Mouse (Mus musculus) heart, postnatal 25 days (tissue): ENCODE results near the gene Slc35c2. TPM values are rescaled to one million over a fixed set of nuclear protein-coding genes. Genes with fewer than 3 reads are reported as not detected.

Source experiments
- DNase-seq: peaks from one replicate; pipeline ENCODE4 v3.0.0; 2022; ENCODE audit warnings: low spot score
- intact Hi-C: fragments of 180-260 bp; cut with DNase I; formaldehyde crosslinking; loops from one replicate; pipeline ENCODE4 v1.15.1; 2025
- total RNA-seq, 2 experiments: library from RNA; stranded (reverse); gene quantifications; 2 replicates each; pipeline ENCODE4 v1.2.3; 2021

Slc35c2 gene
- total RNA-seq, 2 experiments from 2014 or later = 18.3 to 21.4 TPM

- DNase-seq = no peak
- intact Hi-C loops = no loop called here
These were observed 38.7 kb downstream of the Slc35c2 start for GRCm38 (mm10) chr2:165248967-165249366.

- intact Hi-C loops = no loop called here
- DNase-seq = no peak
These were observed 41.3 kb downstream of the Slc35c2 start for GRCm38 (mm10) chr2:165246349-165246748.

GRCm38 (mm10) chr2:165243122-165243720 is 44.4 kb downstream of the Slc35c2 start:
- intact Hi-C loops = no loop called here
- no peak for DNase-seq

- no peak for DNase-seq
- intact Hi-C loops = no loop called here
These were observed 45.1 kb downstream of the Slc35c2 start for GRCm38 (mm10) chr2:165242575-165242974.

GRCm38 (mm10) chr2:165241786-165242185 is 45.9 kb downstream of the Slc35c2 start:
- no peak for DNase-seq
- intact Hi-C loops = no loop called here

- intact Hi-C loops = no loop called here
- no peak for DNase-seq
These were observed 47.3 kb downstream of the Slc35c2 start for GRCm38 (mm10) chr2:165240371-165240770.

- DNase-seq = no peak
- intact Hi-C loops = no loop called here
These were observed 48.0 kb downstream of the Slc35c2 start for GRCm38 (mm10) chr2:165239533-165240144.

GRCm38 (mm10) chr2:165238416-165239145 is 49.1 kb downstream of the Slc35c2 start:
- no peak for DNase-seq
- intact Hi-C loops = no loop called here

- intact Hi-C loops = loop anchor here (2.0 to 5.0 kb wide), 2 partner anchors 128 to 160 kb away; no protein-coding TSS in a partner anchor
These were observed 52.9 kb downstream of the Slc35c2 start, which contains the start of gene Cdh22 for GRCm38 (mm10) chr2:165234613-165235291. TSS of gene Cdh22 (minus strand) at chr2:165234853.

GRCm38 (mm10) chr2:165234291-165234612 is 53.4 kb downstream of the Slc35c2 start:
- intact Hi-C loops = loop anchor here (2.0 to 5.0 kb wide), 2 partner anchors 128 to 159 kb away; no protein-coding TSS in a partner anchor
- DNase-seq = no peak

More at GRCm38 (mm10) chr2:165234613-165235291, 52.9 kb downstream of the Slc35c2 start, which contains the start of gene Cdh22:
- DNase-seq = peak; percentile 10

- DNase-seq = peak; percentile 9
These were observed 54.0 kb downstream of the Slc35c2 start for GRCm38 (mm10) chr2:165233491-165234290.

GRCm38 (mm10) chr2:165229050-165229449 is 58.6 kb downstream of the Slc35c2 start:
- intact Hi-C loops = no loop called here
- DNase-seq = no peak

More at GRCm38 (mm10) chr2:165233491-165234290, 54.0 kb downstream of the Slc35c2 start:
- intact Hi-C loops = loop anchor here (1.0 to 5.0 kb wide), 3 partner anchors 104 to 159 kb away; no protein-coding TSS in a partner anchor

Other genes with a start within 250 kb of the Slc35c2 start
- gene Cd40, start 232.2 kb downstream of the Slc35c2 start, total RNA-seq = 1 to 10 TPM; 1.9 to 3.6 TPM
- not detected for gene 1700025C18Rik, start 197.1 kb downstream of the Slc35c2 start, total RNA-seq
- under 1 TPM; 0.36 to 0.42 TPM for gene Cdh22, start 53.0 kb downstream of the Slc35c2 start, total RNA-seq
- gene Elmo2, start 38.6 kb upstream of the Slc35c2 start, total RNA-seq = 10 to 100 TPM; 18.8 to 20.5 TPM
- gene Zfp663, start 80.9 kb upstream of the Slc35c2 start, total RNA-seq = not detected
- 1 to 10 TPM; 2.2 to 2.4 TPM for gene Zfp334, start 100.4 kb upstream of the Slc35c2 start, total RNA-seq
- under 1 TPM in 1 of 2 experiments, not detected in 1; 0.06 TPM for gene Ocstamp, start 112.5 kb upstream of the Slc35c2 start, total RNA-seq
- gene Slc13a3, start 185.4 kb upstream of the Slc35c2 start, total RNA-seq = under 1 TPM; 0.20 to 0.52 TPM
- 10 to 100 TPM in 1 of 2 experiments, 1 to 10 TPM in 1; 9.6 to 10.8 TPM for gene Trp53rka, start 205.5 kb upstream of the Slc35c2 start, total RNA-seq
- gene Slc2a10, start 215.9 kb upstream of the Slc35c2 start, total RNA-seq = 1 to 10 TPM; 4.1 to 4.2 TPM